Mouse (Mus musculus) C2C12 (cell line): ENCODE data around the gene Epha7. TPM values are rescaled to one million over a fixed set of nuclear protein-coding genes. Genes with fewer than 3 reads are reported as not detected.

Experiments
- H3K27me3 ChIP-seq: one replicate; pipeline ENCODE4 v1.6.1; 2011; ENCODE audit not compliant: control insufficient read depth, insufficient read depth, insufficient read length
- H3K36me3 ChIP-seq: one replicate; pipeline ENCODE4 v1.6.1; 2011; ENCODE audit not compliant: control insufficient read depth, insufficient read depth
- H3K4me3 ChIP-seq: one replicate; pipeline ENCODE4 v1.5.1; 2011; ENCODE audit warnings: mild to moderate bottlenecking, control low read depth; ENCODE audit not compliant: poor library complexity, insufficient read depth, severe bottlenecking
- H3K79me2 ChIP-seq: one replicate; pipeline ENCODE4 v1.6.1; 2011; ENCODE audit not compliant: control insufficient read depth, insufficient read depth
- H3K79me3 ChIP-seq: one replicate; pipeline ENCODE4 v1.6.1; 2011; ENCODE audit warnings: low read depth, control low read depth
- H3ac ChIP-seq: one replicate; pipeline ENCODE3; 2011; ENCODE audit warnings: low read depth; ENCODE audit not compliant: control insufficient read depth, insufficient read length
- CEBPB ChIP-seq: IDR thresholded peaks from one replicate; pipeline ENCODE4 v1.6.1; 2011; ENCODE audit warnings: low read depth, mild to moderate bottlenecking, control low read depth, moderate library complexity
- CTCF ChIP-seq: IDR thresholded peaks from one replicate; pipeline ENCODE4 v1.5.1; 2011; ENCODE audit not compliant: control insufficient read depth, insufficient read depth, insufficient read length
- FOSL1 ChIP-seq: IDR thresholded peaks from one replicate; pipeline ENCODE4 v1.8.0; 2011; ENCODE audit warnings: mild to moderate bottlenecking, low read length; ENCODE audit not compliant: poor library complexity, insufficient read depth, severe bottlenecking
- MAX ChIP-seq: IDR thresholded peaks from one replicate; pipeline ENCODE4 v1.6.1; 2011; ENCODE audit warnings: mild to moderate bottlenecking, control low read depth
- MYOD1 ChIP-seq: IDR thresholded peaks from one replicate; pipeline ENCODE4 v1.6.1; 2011; ENCODE audit warnings: low read depth; ENCODE audit not compliant: control insufficient read depth, insufficient read length
- MYOG ChIP-seq: IDR thresholded peaks from one replicate; pipeline ENCODE4 v1.6.1; 2011; ENCODE audit not compliant: control insufficient read depth, insufficient read length; ENCODE audit errors: extremely low read depth
- USF1 ChIP-seq: IDR thresholded peaks from one replicate; pipeline ENCODE4 v1.6.1; 2011; ENCODE audit warnings: low read depth, mild to moderate bottlenecking, control low read depth, moderate library complexity
- polyA plus RNA-seq: library from polyadenylated mRNA; unstranded; fragments of >200 nt; fragmentation: generic; extraction: Trizol; gene quantifications from one replicate; pipeline ENCODE4 v1.2.1, GENCODE M21; 2012; ENCODE audit warnings: missing spikeins

Epha7 gene
- polyA plus RNA-seq, 1 experiment = 1.8 TPM

DNA sequence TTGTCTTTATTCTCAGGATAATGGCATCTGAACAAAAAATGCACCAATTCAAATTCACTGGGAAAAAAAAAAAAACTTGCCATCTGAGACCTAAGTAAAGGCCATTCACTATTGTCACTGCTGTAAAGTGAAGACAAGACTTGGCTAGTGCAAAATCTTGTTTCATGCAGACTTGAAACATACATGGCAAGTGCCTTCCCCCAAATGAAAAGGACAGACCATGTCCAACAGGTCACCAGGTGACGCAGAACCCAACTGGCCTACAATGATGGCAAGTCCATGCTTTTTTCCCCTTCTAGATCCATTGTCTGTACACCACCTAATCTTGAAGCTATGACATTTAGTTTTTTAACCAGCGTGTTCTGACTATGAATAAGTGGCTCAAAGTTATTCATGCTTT is 94.1 kb downstream of the Epha7 start:
- H3K27me3 ChIP-seq = no peaks in the 10 kb centered on the region
- no peak for TF ChIP-seq MYOD1
- TF ChIP-seq MAX = no peak
- no peak for TF ChIP-seq CEBPB
- TF ChIP-seq FOSL1 = no peak
- TF ChIP-seq CTCF = no peak
- TF ChIP-seq MYOG = no peak
- H3K36me3 ChIP-seq = no peaks in the 10 kb centered on the region
- no peak overlapping the region for H3K4me3 ChIP-seq
- no peaks in the 10 kb centered on the region for H3K79me3 ChIP-seq
- H3ac ChIP-seq = no peak overlapping the region
- no peaks in the 10 kb centered on the region for H3K79me2 ChIP-seq

DNA sequence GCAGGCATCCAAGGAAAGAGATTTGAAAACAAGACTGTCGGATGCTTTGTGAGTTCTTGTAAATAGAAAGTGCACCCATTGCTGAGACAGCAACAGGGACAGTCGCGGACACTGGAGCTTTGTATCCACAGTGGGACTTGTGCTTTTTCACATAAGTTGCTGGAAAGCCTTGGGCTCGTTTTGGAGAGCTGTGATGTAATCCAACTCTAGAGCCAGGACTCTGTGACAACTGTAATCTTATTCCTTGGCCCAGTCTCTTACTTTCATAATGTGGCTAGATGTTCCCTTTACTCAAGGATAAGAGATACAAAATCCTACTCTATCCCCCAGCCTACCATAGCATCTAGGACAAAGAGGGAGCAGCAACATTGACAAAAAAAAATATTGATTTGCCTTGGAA is 97.2 kb downstream of the Epha7 start:
- no peak for TF ChIP-seq USF1
- TF ChIP-seq MAX = no peak
- no peak for TF ChIP-seq MYOG
- TF ChIP-seq CEBPB = no peak
- no peak for TF ChIP-seq MYOD1
- TF ChIP-seq CTCF = no peak
- TF ChIP-seq FOSL1 = no peak
- Histone ChIP-seq H3K79me3 (no peaks in the 10 kb centered on the region), H3K79me2 (no peaks in the 10 kb centered on the region), H3K4me3 (no peak overlapping the region), H3ac (no peak overlapping the region), H3K27me3 (no peaks in the 10 kb centered on the region), H3K36me3 (no peaks in the 10 kb centered on the region)

DNA sequence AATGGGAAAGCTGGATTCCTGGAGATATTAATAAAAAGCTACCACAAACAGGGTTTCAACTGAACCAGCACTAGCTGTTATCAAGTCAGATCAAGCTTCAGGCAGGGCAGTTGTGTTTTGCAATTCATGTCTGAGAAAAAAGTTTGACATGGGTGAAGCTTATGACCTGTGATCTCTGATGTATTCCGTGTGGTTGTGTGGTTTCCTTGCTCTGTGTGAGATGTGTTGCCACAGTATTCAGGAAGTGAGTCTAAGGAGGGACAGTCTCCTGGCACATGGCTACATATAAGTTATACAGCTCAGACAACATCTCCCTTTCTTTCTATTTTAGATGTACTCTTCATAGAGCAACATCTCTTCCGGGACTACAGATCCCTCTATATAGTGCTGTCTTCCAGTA is 99.1 kb downstream of the Epha7 start:
- Histone ChIP-seq H3K27me3 (no peaks in the 10 kb centered on the region), H3ac (no peak overlapping the region), H3K36me3 (no peaks in the 10 kb centered on the region), H3K79me2 (no peaks in the 10 kb centered on the region), H3K4me3 (no peak overlapping the region), H3K79me3 (no peaks in the 10 kb centered on the region)
- TF ChIP-seq CTCF (no peak), FOSL1 (no peak), MAX (no peak), USF1 (no peak), MYOG (no peak), CEBPB (no peak), MYOD1 (no peak)

DNA sequence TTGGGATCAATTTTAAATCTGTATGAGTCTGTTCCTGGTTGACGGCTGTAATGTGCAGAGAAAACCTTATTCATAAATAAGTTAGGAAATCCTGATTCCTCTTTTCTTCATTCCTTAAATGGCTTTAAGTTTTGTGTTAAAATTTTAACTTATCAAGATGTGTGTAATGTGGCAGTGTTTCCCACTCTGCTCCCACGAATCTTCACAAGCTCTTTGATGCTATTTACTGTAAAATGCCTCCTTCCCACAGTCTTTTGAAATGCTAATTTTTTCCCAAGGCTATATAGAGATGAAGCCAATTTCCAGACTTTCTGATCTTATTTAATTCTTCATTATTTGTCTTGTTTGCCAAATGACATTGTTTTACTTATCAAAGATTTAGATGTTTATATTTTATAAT is 100.7 kb downstream of the Epha7 start:
- Histone ChIP-seq H3K4me3 (no peak overlapping the region), H3K27me3 (no peaks in the 10 kb centered on the region), H3K36me3 (no peaks in the 10 kb centered on the region), H3K79me2 (no peaks in the 10 kb centered on the region), H3K79me3 (no peaks in the 10 kb centered on the region), H3ac (no peak overlapping the region)
- TF ChIP-seq USF1 (no peak), FOSL1 (no peak), CTCF (no peak)

DNA sequence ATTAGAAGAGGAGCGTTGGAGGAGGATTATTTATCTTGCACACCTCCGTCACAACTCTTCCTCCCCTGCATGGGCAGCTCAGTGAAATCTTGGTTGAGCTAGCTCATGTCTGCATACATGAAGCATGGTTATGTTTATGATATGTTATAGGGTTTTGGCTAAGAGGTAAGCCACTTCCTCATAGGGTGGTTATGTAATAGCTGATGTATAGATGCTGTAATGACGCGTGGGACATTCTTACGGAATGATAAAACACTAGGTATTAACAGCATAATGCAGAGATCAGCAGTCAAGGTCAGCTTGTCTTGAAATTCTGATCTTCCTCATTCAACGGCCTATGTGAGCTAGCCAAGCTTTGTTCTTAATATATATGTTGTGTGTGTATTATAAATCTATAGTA is 107.7 kb downstream of the Epha7 start:
- no peaks in the 10 kb centered on the region for H3K79me2 ChIP-seq
- no peak overlapping the region for H3K4me3 ChIP-seq
- no peaks in the 10 kb centered on the region for H3K79me3 ChIP-seq

DNA sequence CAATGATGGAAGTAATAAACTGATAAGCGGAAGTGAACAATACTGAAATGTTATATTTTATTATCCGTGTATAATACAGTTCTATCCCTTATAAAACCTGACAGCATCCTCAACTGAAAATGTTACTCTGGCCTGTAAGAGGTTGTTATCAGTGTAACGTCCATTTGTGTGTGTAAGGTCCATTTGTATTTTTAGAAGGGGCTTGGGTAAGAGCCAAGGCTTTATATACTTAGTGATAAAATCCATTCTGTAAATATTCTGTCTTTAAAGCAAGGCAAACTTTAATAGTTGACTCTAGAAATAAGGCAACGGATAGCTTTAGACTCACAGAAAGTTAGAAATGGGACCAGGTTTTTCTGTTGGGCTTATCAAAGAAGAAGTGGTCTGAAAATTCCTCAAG is 113.1 kb downstream of the Epha7 start:
- no peaks in the 10 kb centered on the region for H3K36me3 ChIP-seq
- H3K4me3 ChIP-seq = no peak overlapping the region
- TF ChIP-seq MAX = no peak
- TF ChIP-seq CTCF = no peak
- no peak for TF ChIP-seq CEBPB
- no peak for TF ChIP-seq MYOD1
- TF ChIP-seq FOSL1 = no peak
- no peak for TF ChIP-seq USF1
- TF ChIP-seq MYOG = no peak
- H3K79me3 ChIP-seq = no peaks in the 10 kb centered on the region
- H3K79me2 ChIP-seq = no peaks in the 10 kb centered on the region
- H3ac ChIP-seq = no peak overlapping the region
- no peaks in the 10 kb centered on the region for H3K27me3 ChIP-seq

More for the DNA sequence above, 107.7 kb downstream of the Epha7 start:
- TF ChIP-seq MAX (no peak), CEBPB (no peak), CTCF (no peak), USF1 (no peak), MYOD1 (no peak), MYOG (no peak), FOSL1 (no peak)
- Histone ChIP-seq H3K27me3 (no peaks in the 10 kb centered on the region), H3ac (no peak overlapping the region), H3K36me3 (no peaks in the 10 kb centered on the region)

DNA sequence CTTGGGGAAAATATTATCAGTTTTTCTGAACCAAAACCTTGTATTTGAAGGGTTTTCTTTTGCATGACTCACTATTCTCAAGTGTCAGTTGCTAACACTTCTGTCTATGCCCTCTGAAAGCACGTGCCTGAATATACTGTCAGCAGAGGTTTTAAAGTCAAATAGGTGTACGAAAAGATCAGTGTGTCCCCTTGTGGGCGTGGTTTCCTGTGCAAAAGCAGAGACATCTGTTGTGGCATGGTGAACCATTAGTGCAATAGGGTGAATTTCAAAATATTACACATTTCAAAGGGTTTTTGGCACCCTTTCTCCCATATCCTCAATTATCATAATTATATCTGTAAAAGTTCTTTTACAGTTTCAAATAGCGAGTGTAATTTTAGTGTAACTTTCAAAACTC is 120.5 kb downstream of the Epha7 start:
- Histone ChIP-seq H3K4me3 (no peak overlapping the region), H3ac (no peak overlapping the region)
- TF ChIP-seq MYOD1 (no peak), USF1 (no peak), CTCF (no peak), MYOG (no peak), CEBPB (no peak), FOSL1 (no peak), MAX (no peak)

More for the DNA sequence above, 120.5 kb downstream of the Epha7 start:
- Histone ChIP-seq H3K79me3 (no peaks in the 10 kb centered on the region), H3K36me3 (no peaks in the 10 kb centered on the region), H3K79me2 (no peaks in the 10 kb centered on the region), H3K27me3 (no peaks in the 10 kb centered on the region)
